Mouse (Mus musculus): ENCODE measurements around the gene Evc. TPM values are rescaled to one million over a fixed set of nuclear protein-coding genes. Genes with fewer than 3 reads are reported as not detected.

Evc gene
- polyA plus RNA-seq, 1 experiment from 2014 or later, result 3.5 TPM

- Histone ChIP-seq H3K9ac (no peak overlapping the region), H3K9me3 (replicated peaks) (no peaks in the 10 kb centered on the region), H3K4me1 (replicated peaks) (no peaks in the 10 kb centered on the region), H3K4me2 (no peak overlapping the region), H3K36me3 (peaks cover 3% of the 10 kb centered on the region; the same call in 1 of the 2 replicates), H3K4me3 (no peak overlapping the region), H3K27ac (no peak overlapping the region), H3K27me3 (no peaks in the 10 kb centered on the region)
- 72% methylated on average over 9 of the region's 9 CpGs for WGBS
- ATAC-seq (replicated peaks; ENCODE audit: insufficient number of reproducible peaks, insufficient read depth, low FRiP score, low read depth), result no peak
Observed at GRCm38 (mm10) chr5:37310026-37310425, 26.7 kb downstream of the Evc start.

- WGBS, result 21% methylated on average over 7 of the region's 7 CpGs
- H3K36me3 ChIP-seq, result no peaks in the 10 kb centered on the region
- H3K9ac ChIP-seq, result no peak overlapping the region
- no peak overlapping the region for H3K27ac ChIP-seq
- no peak for ATAC-seq (replicated peaks; ENCODE audit: insufficient number of reproducible peaks, insufficient read depth, low FRiP score, low read depth)
- H3K4me2 ChIP-seq, result no peak overlapping the region
- no peaks in the 10 kb centered on the region for H3K4me1 ChIP-seq (replicated peaks)
- H3K4me3 ChIP-seq, result no peak overlapping the region
- H3K9me3 ChIP-seq (replicated peaks), result no peaks in the 10 kb centered on the region
- H3K27me3 ChIP-seq, result no peaks in the 10 kb centered on the region
Observed at GRCm38 (mm10) chr5:37298370-37298769, 38.3 kb downstream of the Evc start.

GRCm38 (mm10) chr5:37296717-37297116 is 40.0 kb downstream of the Evc start:
- H3K4me1 ChIP-seq (replicated peaks), result no peaks in the 10 kb centered on the region
- no peak overlapping the region for H3K4me2 ChIP-seq
- no peak for ATAC-seq (replicated peaks; ENCODE audit: insufficient number of reproducible peaks, insufficient read depth, low FRiP score, low read depth)
- no peaks in the 10 kb centered on the region for H3K36me3 ChIP-seq
- H3K27ac ChIP-seq, result no peak overlapping the region
- H3K27me3 ChIP-seq, result no peaks in the 10 kb centered on the region
- no peak overlapping the region for H3K9ac ChIP-seq
- no peak overlapping the region for H3K4me3 ChIP-seq
- WGBS, result 68% methylated on average over 10 of the region's 10 CpGs
- no peaks in the 10 kb centered on the region for H3K9me3 ChIP-seq (replicated peaks)

- Histone ChIP-seq H3K4me3 (no peak overlapping the region), H3K4me2 (no peak overlapping the region), H3K9ac (no peak overlapping the region), H3K9me3 (replicated peaks) (no peaks in the 10 kb centered on the region), H3K27me3 (no peaks in the 10 kb centered on the region), H3K4me1 (replicated peaks) (no peaks in the 10 kb centered on the region), H3K27ac (no peak overlapping the region), H3K36me3 (no peaks in the 10 kb centered on the region)
- 57% methylated on average over 9 of the region's 9 CpGs for WGBS
- ATAC-seq (replicated peaks; ENCODE audit: insufficient number of reproducible peaks, insufficient read depth, low FRiP score, low read depth), result no peak
Observed at GRCm38 (mm10) chr5:37290983-37291382, 45.7 kb downstream of the Evc start.

- ATAC-seq (replicated peaks; ENCODE audit: insufficient number of reproducible peaks, insufficient read depth, low FRiP score, low read depth), result no peak
- Histone ChIP-seq H3K9me3 (replicated peaks) (no peaks in the 10 kb centered on the region), H3K27me3 (no peaks in the 10 kb centered on the region), H3K27ac (no peak overlapping the region), H3K9ac (no peak overlapping the region), H3K36me3 (no peaks in the 10 kb centered on the region), H3K4me1 (replicated peaks) (no peaks in the 10 kb centered on the region), H3K4me3 (no peak overlapping the region), H3K4me2 (no peak overlapping the region)
- WGBS, result 18% methylated on average over 3 of the region's 3 CpGs
Observed at GRCm38 (mm10) chr5:37289236-37289635, 47.5 kb downstream of the Evc start.

GRCm38 (mm10) chr5:37288374-37288773 is 48.3 kb downstream of the Evc start:
- no peak overlapping the region for H3K4me2 ChIP-seq
- H3K9ac ChIP-seq, result no peak overlapping the region
- H3K27ac ChIP-seq, result no peak overlapping the region
- no peaks in the 10 kb centered on the region for H3K27me3 ChIP-seq
- no peaks in the 10 kb centered on the region for H3K36me3 ChIP-seq
- H3K9me3 ChIP-seq (replicated peaks), result no peaks in the 10 kb centered on the region
- no peak overlapping the region for H3K4me3 ChIP-seq
- H3K4me1 ChIP-seq (replicated peaks), result no peaks in the 10 kb centered on the region
- no peak for ATAC-seq (replicated peaks; ENCODE audit: insufficient number of reproducible peaks, insufficient read depth, low FRiP score, low read depth)
- WGBS, result 82% methylated on average over 3 of the region's 3 CpGs

GRCm38 (mm10) chr5:37281021-37281420 is 55.7 kb downstream of the Evc start:
- Histone ChIP-seq H3K36me3 (no peaks in the 10 kb centered on the region), H3K27me3 (no peaks in the 10 kb centered on the region), H3K4me2 (no peak overlapping the region), H3K9me3 (replicated peaks) (no peaks in the 10 kb centered on the region), H3K27ac (no peak overlapping the region), H3K4me3 (no peak overlapping the region), H3K4me1 (replicated peaks) (no peaks in the 10 kb centered on the region), H3K9ac (no peak overlapping the region)
- WGBS, result 79% methylated on average over 11 of the region's 11 CpGs
- ATAC-seq (replicated peaks; ENCODE audit: insufficient number of reproducible peaks, insufficient read depth, low FRiP score, low read depth), result no peak

- 60% methylated on average over 6 of the region's 6 CpGs for WGBS
- H3K4me3 ChIP-seq, result no peak overlapping the region
- H3K27me3 ChIP-seq, result no peaks in the 10 kb centered on the region
- H3K4me1 ChIP-seq (replicated peaks), result no peaks in the 10 kb centered on the region
- H3K4me2 ChIP-seq, result no peak overlapping the region
- no peak for ATAC-seq (replicated peaks; ENCODE audit: insufficient number of reproducible peaks, insufficient read depth, low FRiP score, low read depth)
- no peaks in the 10 kb centered on the region for H3K9me3 ChIP-seq (replicated peaks)
- H3K36me3 ChIP-seq, result no peaks in the 10 kb centered on the region
- no peak overlapping the region for H3K9ac ChIP-seq
- H3K27ac ChIP-seq, result no peak overlapping the region
Observed at GRCm38 (mm10) chr5:37263816-37264215, 72.9 kb downstream of the Evc start.

- no peak overlapping the region for H3K27ac ChIP-seq
- H3K4me2 ChIP-seq, result no peak overlapping the region
- H3K9ac ChIP-seq, result no peak overlapping the region
- no peaks in the 10 kb centered on the region for H3K36me3 ChIP-seq
- H3K4me3 ChIP-seq, result no peak overlapping the region
- 67% methylated on average over 5 of the region's 5 CpGs for WGBS
- ATAC-seq (replicated peaks; ENCODE audit: insufficient number of reproducible peaks, insufficient read depth, low FRiP score, low read depth), result no peak
- H3K4me1 ChIP-seq (replicated peaks), result no peaks in the 10 kb centered on the region
- H3K27me3 ChIP-seq, result no peaks in the 10 kb centered on the region
- no peaks in the 10 kb centered on the region for H3K9me3 ChIP-seq (replicated peaks)
Observed at GRCm38 (mm10) chr5:37261734-37262133, 75.0 kb downstream of the Evc start.

- Histone ChIP-seq H3K9ac (no peak overlapping the region), H3K4me1 (replicated peaks) (no peaks in the 10 kb centered on the region), H3K4me2 (no peak overlapping the region), H3K27ac (no peak overlapping the region), H3K9me3 (replicated peaks) (no peaks in the 10 kb centered on the region), H3K4me3 (no peak overlapping the region), H3K27me3 (no peaks in the 10 kb centered on the region), H3K36me3 (no peaks in the 10 kb centered on the region)
- 36% methylated on average over 5 of the region's 5 CpGs for WGBS
- ATAC-seq (replicated peaks; ENCODE audit: insufficient number of reproducible peaks, insufficient read depth, low FRiP score, low read depth), result no peak
Observed at GRCm38 (mm10) chr5:37257243-37257642, 79.5 kb downstream of the Evc start.

GRCm38 (mm10) chr5:37256823-37257222 is 79.9 kb downstream of the Evc start:
- Histone ChIP-seq H3K27me3 (no peaks in the 10 kb centered on the region), H3K36me3 (no peaks in the 10 kb centered on the region), H3K4me2 (no peak overlapping the region), H3K27ac (no peak overlapping the region), H3K4me3 (no peak overlapping the region), H3K9ac (no peak overlapping the region), H3K4me1 (replicated peaks) (no peaks in the 10 kb centered on the region), H3K9me3 (replicated peaks) (no peaks in the 10 kb centered on the region)
- no peak for ATAC-seq (replicated peaks; ENCODE audit: insufficient number of reproducible peaks, insufficient read depth, low FRiP score, low read depth)
- WGBS, result 51% methylated on average over 7 of the region's 7 CpGs

GRCm38 (mm10) chr5:37254523-37254922 is 82.2 kb downstream of the Evc start:
- Histone ChIP-seq H3K4me2 (no peak overlapping the region), H3K27me3 (no peaks in the 10 kb centered on the region), H3K4me3 (no peak overlapping the region), H3K36me3 (no peaks in the 10 kb centered on the region), H3K4me1 (replicated peaks) (no peaks in the 10 kb centered on the region), H3K9ac (no peak overlapping the region), H3K9me3 (replicated peaks) (no peaks in the 10 kb centered on the region), H3K27ac (no peak overlapping the region)
- WGBS, result 77% methylated on average over 4 of the region's 4 CpGs
- no peak for ATAC-seq (replicated peaks; ENCODE audit: insufficient number of reproducible peaks, insufficient read depth, low FRiP score, low read depth)
